Mouse (Mus musculus) hindbrain, embryonic 11.5 days (tissue): ENCODE results near the gene Izumo2. TPM values are rescaled to one million over a fixed set of nuclear protein-coding genes. Genes with fewer than 3 reads are reported as not detected.

Source experiments
- ATAC-seq: fragments of 200-750 bp; cut with Nextera tagmentation; 2 replicates; pipeline ENCODE4 v1.8.0; 2017; ENCODE audit warnings: mild to moderate bottlenecking, moderate TSS enrichment, moderate library complexity; ENCODE audit not compliant: low FRiP score
- DNase-seq: peaks from one replicate; pipeline ENCODE4 v3.0.0-alpha.2; 2015; ENCODE audit warnings: low spot score
- H3K27ac ChIP-seq: fragments of 300-500 bp; sonication (generic); 2 replicates; pipeline ENCODE4 v1.5.1; 2014; ENCODE audit warnings: mild to moderate bottlenecking, low read depth, low read length
- H3K27me3 ChIP-seq: fragments of 300-500 bp; sonication (generic); 2 replicates; pipeline ENCODE4 v1.6.1; 2014; ENCODE audit warnings: mild to moderate bottlenecking, low read length, moderate library complexity, mixed read lengths; ENCODE audit not compliant: control insufficient read depth, insufficient read depth
- H3K36me3 ChIP-seq: fragments of 300-500 bp; sonication (generic); 2 replicates; pipeline ENCODE4 v1.6.1; 2014; ENCODE audit warnings: mild to moderate bottlenecking, low read length, moderate library complexity, mixed read lengths; ENCODE audit not compliant: control insufficient read depth, insufficient read depth
- H3K4me1 ChIP-seq: fragments of 300-500 bp; sonication (generic); replicated peaks from 2 replicates; pipeline ENCODE4 v1.6.1; 2014; ENCODE audit warnings: low read length, mixed read lengths; ENCODE audit not compliant: control insufficient read depth, insufficient read depth
- H3K4me2 ChIP-seq: fragments of 300-500 bp; sonication (generic); replicated peaks from 2 replicates; pipeline ENCODE4 v1.6.1; 2014; ENCODE audit warnings: mild to moderate bottlenecking, low read depth, low read length
- H3K4me3 ChIP-seq: fragments of 300-500 bp; sonication (generic); 2 replicates; pipeline ENCODE4 v1.5.1; 2014; ENCODE audit warnings: low read depth, low read length
- H3K9ac ChIP-seq: fragments of 300-500 bp; sonication (generic); 2 replicates; pipeline ENCODE4 v1.6.1; 2014; ENCODE audit warnings: low read depth, low read length
- H3K9me3 ChIP-seq: fragments of 300-500 bp; sonication (generic); 2 replicates; pipeline ENCODE4 v1.6.1; 2016; ENCODE audit warnings: low read length; ENCODE audit not compliant: control insufficient read depth
- WGBS: fragments of 180-500 bp; shearing (Covaris S2); extraction: QIAGEN DNeasy Blood & Tissue Kit; methylation state at CpG from one replicate; pipeline ENCODE4 v1.1.7; 2014; 5-methylcytosine and 5-hydroxymethylcytosine counted together
- polyA plus RNA-seq: library from polyadenylated mRNA; unstranded; fragments of >200 nt; fragmentation: Nextera tagmentation; extraction: Ambion mirVana; gene quantifications from 2 replicates; pipeline ENCODE4 v1.2.1, GENCODE M21; 2014

Izumo2 gene
- polyA plus RNA-seq, 1 experiment from 2014 or later, result not detected

- peak within 1 kb of the TSS; percentile 46 for H3K4me2 ChIP-seq
- WGBS, result under 1% methylated on average over 23 of the region's 23 CpGs
- DNase-seq (peak; percentile 88), ATAC-seq (peak; percentile 96)
- H3K27ac ChIP-seq, result no peak within 1 kb of the TSS
- H3K9ac ChIP-seq, result no peak within 1 kb of the TSS
- no peaks in the 10 kb centered on the region for H3K36me3 ChIP-seq
- no peak within 1 kb of the TSS for H3K4me3 ChIP-seq
- peaks cover 2% of the 10 kb centered on the region; the same call in 1 of the 2 replicates for H3K4me1 ChIP-seq
- peaks cover 15% of the 10 kb centered on the region for H3K27me3 ChIP-seq
- 0 out of 2 replicates have a peak, but pooled peaks cover 4% of the 10 kb centered on the region for H3K9me3 ChIP-seq
These were observed 37.7 kb upstream of the Izumo2 start, which contains the start of gene Myh14 for GRCm38 (mm10) chr7:44670803-44671202. Gene Myh14, minus strand, starts transcription at chr7:44670843.

- 65% methylated on average over 5 of the region's 5 CpGs for WGBS
These were observed 36.3 kb upstream of the Izumo2 start for GRCm38 (mm10) chr7:44672193-44672592.

GRCm38 (mm10) chr7:44674511-44674910 is 34.0 kb upstream of the Izumo2 start:
- no peak for DNase-seq
- Histone ChIP-seq H3K4me3 (no peak overlapping the region), H3K4me1 (peaks cover 2% of the 10 kb centered on the region; the same call in 1 of the 2 replicates), H3K27ac (no peak overlapping the region), H3K9me3 (0 out of 2 replicates have a peak, but pooled peaks cover 4% of the 10 kb centered on the region), H3K27me3 (peaks cover 4% of the 10 kb centered on the region; the same call in 1 of the 2 replicates), H3K36me3 (no peaks in the 10 kb centered on the region), H3K9ac (no peak overlapping the region), H3K4me2 (no peak overlapping the region)
- ATAC-seq, result no peak
- WGBS, result 71% methylated on average over 4 of the region's 4 CpGs

More at GRCm38 (mm10) chr7:44672193-44672592, 36.3 kb upstream of the Izumo2 start:
- Histone ChIP-seq H3K9ac (no peak overlapping the region), H3K27ac (no peak overlapping the region), H3K4me3 (no peak overlapping the region), H3K4me2 (no peak overlapping the region), H3K4me1 (peaks cover 2% of the 10 kb centered on the region; the same call in 1 of the 2 replicates), H3K27me3 (peaks cover 15% of the 10 kb centered on the region), H3K36me3 (no peaks in the 10 kb centered on the region), H3K9me3 (0 out of 2 replicates have a peak, but pooled peaks cover 4% of the 10 kb centered on the region)
- DNase-seq (no peak), ATAC-seq (no peak)

- Histone ChIP-seq H3K4me2 (no peak overlapping the region), H3K27ac (no peak overlapping the region), H3K4me3 (no peak overlapping the region), H3K4me1 (peaks cover 2% of the 10 kb centered on the region; the same call in 1 of the 2 replicates), H3K27me3 (peaks cover 4% of the 10 kb centered on the region; the same call in 1 of the 2 replicates), H3K36me3 (no peaks in the 10 kb centered on the region), H3K9ac (no peak overlapping the region), H3K9me3 (0 out of 2 replicates have a peak, but pooled peaks cover 4% of the 10 kb centered on the region)
- ATAC-seq (no peak), DNase-seq (no peak)
- 61% methylated on average over 6 of the region's 6 CpGs for WGBS
These were observed 33.4 kb upstream of the Izumo2 start for GRCm38 (mm10) chr7:44675171-44675570.

- WGBS, result 73% methylated on average over 4 of the region's 4 CpGs
These were observed 32.4 kb upstream of the Izumo2 start for GRCm38 (mm10) chr7:44676126-44676525.

GRCm38 (mm10) chr7:44676611-44677010 is 31.9 kb upstream of the Izumo2 start:
- ATAC-seq, result no peak

More at GRCm38 (mm10) chr7:44676126-44676525, 32.4 kb upstream of the Izumo2 start:
- H3K4me2 ChIP-seq, result no peak overlapping the region
- peaks cover 2% of the 10 kb centered on the region; the same call in 1 of the 2 replicates for H3K4me1 ChIP-seq
- H3K9ac ChIP-seq, result no peak overlapping the region
- no peaks in the 10 kb centered on the region for H3K36me3 ChIP-seq
- H3K27ac ChIP-seq, result no peak overlapping the region
- no peak for DNase-seq
- no peak for ATAC-seq
- peaks cover 4% of the 10 kb centered on the region; the same call in 1 of the 2 replicates for H3K27me3 ChIP-seq
- no peak overlapping the region for H3K4me3 ChIP-seq
- 0 out of 2 replicates have a peak, but pooled peaks cover 4% of the 10 kb centered on the region for H3K9me3 ChIP-seq

GRCm38 (mm10) chr7:44683656-44684055 is 24.9 kb upstream of the Izumo2 start:
- WGBS, result 85% methylated on average over 8 of the region's 8 CpGs
- no peaks in the 10 kb centered on the region for H3K36me3 ChIP-seq
- no peaks in the 10 kb centered on the region for H3K27me3 ChIP-seq
- no peak overlapping the region for H3K4me2 ChIP-seq
- H3K9ac ChIP-seq, result no peak overlapping the region
- no peak for ATAC-seq
- no peaks in the 10 kb centered on the region for H3K4me1 ChIP-seq
- no peaks in the 10 kb centered on the region for H3K9me3 ChIP-seq
- H3K27ac ChIP-seq, result no peak overlapping the region
- no peak for DNase-seq
- H3K4me3 ChIP-seq, result no peak overlapping the region

More at GRCm38 (mm10) chr7:44676611-44677010, 31.9 kb upstream of the Izumo2 start:
- Histone ChIP-seq H3K4me3 (no peak overlapping the region), H3K27me3 (peaks cover 4% of the 10 kb centered on the region; the same call in 1 of the 2 replicates), H3K36me3 (no peaks in the 10 kb centered on the region), H3K27ac (no peak overlapping the region), H3K4me1 (no peaks in the 10 kb centered on the region), H3K4me2 (no peak overlapping the region), H3K9ac (no peak overlapping the region), H3K9me3 (0 out of 2 replicates have a peak, but pooled peaks cover 4% of the 10 kb centered on the region)
- no peak for DNase-seq
- 67% methylated on average over 2 of the region's 2 CpGs for WGBS

GRCm38 (mm10) chr7:44685531-44686402 is 22.8 kb upstream of the Izumo2 start:
- Histone ChIP-seq H3K27ac (no peak overlapping the region), H3K4me1 (no peaks in the 10 kb centered on the region), H3K4me2 (no peak overlapping the region), H3K27me3 (no peaks in the 10 kb centered on the region), H3K4me3 (no peak overlapping the region), H3K36me3 (no peaks in the 10 kb centered on the region), H3K9ac (no peak overlapping the region), H3K9me3 (no peaks in the 10 kb centered on the region)
- no peak for DNase-seq
- 76% methylated on average over 17 of the region's 17 CpGs for WGBS
- ATAC-seq, result no peak
